Mouse (Mus musculus): ENCODE data around the gene Enthd1. TPM values are rescaled to one million over a fixed set of nuclear protein-coding genes. Genes with fewer than 3 reads are reported as not detected.

The Enthd1 gene
- polyA plus RNA-seq, 1 experiment from 2014 or later, result not detected

DNA sequence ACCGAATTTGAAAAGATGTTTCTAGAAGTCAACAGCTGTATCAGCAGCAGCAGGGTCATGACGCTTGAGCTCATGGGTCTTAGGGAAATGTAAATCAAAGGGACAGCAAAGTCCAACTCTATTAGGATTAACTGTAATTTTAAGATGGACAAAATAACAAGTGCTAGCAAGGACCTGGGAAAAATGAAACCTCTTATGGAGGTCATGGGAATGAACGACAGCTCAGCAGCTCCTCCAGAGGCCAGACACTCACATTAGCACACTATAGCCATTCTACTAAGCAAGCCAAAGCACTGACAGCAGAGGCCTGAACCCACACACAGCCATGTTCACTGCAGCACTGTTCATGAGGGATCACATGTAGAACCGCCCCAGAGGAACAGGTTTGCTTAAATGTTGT, 7.2 kb downstream of the Enthd1 start:
- Histone ChIP-seq H3K27me3 (ENCODE audit: control insufficient read depth, insufficient read depth, low read depth, low read length) (no peaks in the 10 kb centered on the region), H3K36me3 (ENCODE audit: control insufficient read depth, insufficient read depth, low read length) (no peaks in the 10 kb centered on the region), H3K9me3 (replicated peaks; ENCODE audit: control insufficient read depth, low read length, poor library complexity, severe bottlenecking) (no peaks in the 10 kb centered on the region), H3K9ac (ENCODE audit: low read depth, low read length) (no peak overlapping the region), H3K4me2 (ENCODE audit: low read length) (no peak overlapping the region), H3K4me3 (ENCODE audit: low read depth, low read length) (no peak overlapping the region), H3K4me1 (ENCODE audit: control insufficient read depth, insufficient read depth, low read length) (no peaks in the 10 kb centered on the region; the same call in 1 of the 2 replicates), H3K27ac (ENCODE audit: low read length) (no peak overlapping the region)
- ATAC-seq, result no peak
- 81% methylated on average over 4 of the region's 4 CpGs for WGBS

DNA sequence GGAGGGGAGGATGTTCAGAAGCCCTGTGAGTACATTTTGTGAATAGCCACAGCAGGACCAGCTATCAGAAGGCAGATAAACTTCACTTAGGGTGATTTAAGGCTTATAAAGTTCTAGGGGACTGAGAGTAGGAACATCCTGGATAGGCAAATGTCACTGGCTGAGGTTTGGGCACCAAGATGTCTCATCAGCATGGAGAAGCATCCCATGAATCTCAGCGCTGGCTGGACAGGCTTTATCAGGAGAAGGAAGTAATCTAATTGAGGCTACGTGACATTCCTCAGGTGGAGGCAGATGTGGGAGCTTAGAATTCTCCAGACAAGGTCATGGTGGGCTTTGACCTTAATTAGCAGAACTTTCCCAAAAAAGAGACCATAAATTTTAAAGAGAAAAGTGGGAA, 8.9 kb downstream of the Enthd1 start:
- no peaks in the 10 kb centered on the region for H3K36me3 ChIP-seq (ENCODE audit: control insufficient read depth, insufficient read depth, low read length)
- no peaks in the 10 kb centered on the region; the same call in 1 of the 2 replicates for H3K4me1 ChIP-seq (ENCODE audit: control insufficient read depth, insufficient read depth, low read length)
- 80% methylated on average over 2 of the region's 2 CpGs for WGBS

DNA sequence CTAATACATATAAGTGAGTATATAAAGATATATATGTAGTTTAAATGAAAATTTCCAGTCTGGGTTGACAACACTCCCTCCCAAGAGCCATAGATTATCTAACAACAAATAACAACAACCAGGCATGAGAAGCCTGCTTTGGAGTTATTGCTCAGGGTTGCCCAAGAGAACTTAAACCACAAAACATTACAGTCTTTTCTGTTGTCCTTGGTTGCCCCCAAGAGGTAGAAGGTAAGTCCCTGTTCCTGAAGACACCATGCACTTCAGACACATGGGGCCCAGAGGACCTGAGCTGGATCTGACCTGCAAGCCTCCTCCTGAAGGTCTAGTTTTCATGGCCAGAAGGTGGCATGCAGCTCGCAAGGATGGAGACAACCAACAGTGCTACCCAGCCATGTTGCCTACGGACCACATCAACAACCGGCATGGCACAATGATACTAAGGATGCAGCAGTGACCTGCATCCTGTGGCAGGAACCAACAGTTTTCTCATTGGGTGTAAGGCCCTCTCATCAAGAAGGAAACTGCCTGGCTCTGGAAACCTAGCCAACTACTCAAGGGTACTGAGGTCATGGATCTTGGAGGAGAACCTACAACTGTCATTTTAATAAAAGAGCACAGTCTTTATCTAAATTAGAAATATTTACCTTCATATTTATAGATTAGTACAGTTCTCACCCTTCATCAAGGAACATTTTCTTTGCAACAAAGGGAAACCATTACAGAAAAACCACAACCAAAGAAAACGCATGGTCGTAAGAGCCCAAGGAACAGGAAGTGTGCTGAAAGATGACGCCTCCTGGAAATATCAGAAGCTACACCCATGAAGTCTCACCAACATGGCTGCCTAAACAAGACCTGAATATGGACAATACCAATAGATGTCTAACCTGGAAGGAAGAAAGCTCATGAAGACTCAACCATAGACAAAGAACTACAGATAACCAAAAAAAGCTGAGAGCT, 9.8 kb downstream of the Enthd1 start:
- 97% methylated on average over 6 of the region's 6 CpGs for WGBS
- Histone ChIP-seq H3K36me3 (ENCODE audit: control insufficient read depth, insufficient read depth, low read length) (no peaks in the 10 kb centered on the region), H3K4me3 (ENCODE audit: low read depth, low read length) (no peak overlapping the region), H3K4me1 (ENCODE audit: control insufficient read depth, insufficient read depth, low read length) (no peaks in the 10 kb centered on the region), H3K9me3 (replicated peaks; ENCODE audit: control insufficient read depth, low read length, poor library complexity, severe bottlenecking) (no peaks in the 10 kb centered on the region), H3K9ac (ENCODE audit: low read depth, low read length) (no peak overlapping the region), H3K27me3 (ENCODE audit: control insufficient read depth, insufficient read depth, low read depth, low read length) (no peaks in the 10 kb centered on the region), H3K4me2 (ENCODE audit: low read length) (no peak overlapping the region), H3K27ac (ENCODE audit: low read length) (no peak overlapping the region)
- ATAC-seq, result no peak

More for the DNA sequence above, 8.9 kb downstream of the Enthd1 start:
- Histone ChIP-seq H3K4me3 (ENCODE audit: low read depth, low read length) (no peak overlapping the region), H3K4me2 (ENCODE audit: low read length) (no peak overlapping the region), H3K27me3 (ENCODE audit: control insufficient read depth, insufficient read depth, low read depth, low read length) (no peaks in the 10 kb centered on the region), H3K9me3 (replicated peaks; ENCODE audit: control insufficient read depth, low read length, poor library complexity, severe bottlenecking) (no peaks in the 10 kb centered on the region), H3K27ac (ENCODE audit: low read length) (no peak overlapping the region), H3K9ac (ENCODE audit: low read depth, low read length) (no peak overlapping the region)
- no peak for ATAC-seq

DNA sequence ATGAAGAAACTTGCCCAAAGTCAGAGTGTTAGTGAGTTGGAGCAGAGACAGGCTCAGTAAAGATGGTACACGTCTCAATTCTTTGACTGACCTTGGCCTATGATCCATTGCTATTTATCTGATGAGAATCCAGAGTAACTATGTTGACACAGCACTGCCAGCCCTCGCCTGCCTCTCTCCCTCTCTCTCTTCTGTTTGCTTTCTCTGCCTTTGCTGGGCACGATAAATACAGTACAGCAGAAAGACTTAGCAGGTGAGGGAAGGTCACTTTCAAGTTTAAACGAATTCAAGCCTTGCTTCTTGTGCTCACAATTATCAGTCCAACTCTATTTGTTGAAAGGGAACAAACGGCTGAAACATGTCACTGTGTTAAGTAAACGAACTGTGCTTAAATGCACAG, 19.5 kb downstream of the Enthd1 start:
- Histone ChIP-seq H3K4me1 (ENCODE audit: control insufficient read depth, insufficient read depth, low read length) (no peaks in the 10 kb centered on the region), H3K9me3 (replicated peaks; ENCODE audit: control insufficient read depth, low read length, poor library complexity, severe bottlenecking) (no peaks in the 10 kb centered on the region), H3K4me2 (ENCODE audit: low read length) (no peak overlapping the region), H3K36me3 (ENCODE audit: control insufficient read depth, insufficient read depth, low read length) (no peaks in the 10 kb centered on the region), H3K27ac (ENCODE audit: low read length) (no peak overlapping the region), H3K4me3 (ENCODE audit: low read depth, low read length) (no peak overlapping the region), H3K27me3 (ENCODE audit: control insufficient read depth, insufficient read depth, low read depth, low read length) (no peaks in the 10 kb centered on the region), H3K9ac (ENCODE audit: low read depth, low read length) (no peak overlapping the region)
- no peak for ATAC-seq
- 66% methylated on average over 6 of the region's 6 CpGs for WGBS

DNA sequence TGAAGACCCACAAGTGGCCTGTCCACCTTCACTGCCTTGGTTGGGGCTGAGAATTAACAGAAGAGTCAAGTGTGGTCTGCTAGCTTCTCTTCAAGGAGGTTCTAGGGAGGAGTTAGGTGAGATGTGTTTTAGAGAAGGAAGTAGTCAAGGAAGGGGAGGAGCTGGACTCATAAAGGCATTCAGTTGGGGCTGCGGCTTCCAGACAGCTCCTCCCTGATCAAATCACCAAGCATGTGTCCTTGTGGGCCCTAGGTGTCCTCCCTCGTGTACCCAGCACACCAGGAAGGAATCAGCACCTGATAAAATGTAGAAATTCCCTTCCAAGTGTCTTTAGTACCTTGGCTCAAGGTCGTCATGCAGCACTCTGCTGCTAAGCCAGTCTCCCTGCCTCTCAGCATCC, 20.8 kb downstream of the Enthd1 start:
- H3K4me3 ChIP-seq (ENCODE audit: low read depth, low read length), result no peak overlapping the region
- no peaks in the 10 kb centered on the region for H3K9me3 ChIP-seq (replicated peaks; ENCODE audit: control insufficient read depth, low read length, poor library complexity, severe bottlenecking)
- H3K36me3 ChIP-seq (ENCODE audit: control insufficient read depth, insufficient read depth, low read length), result no peaks in the 10 kb centered on the region
- 63% methylated on average over 3 of the region's 3 CpGs for WGBS
- no peaks in the 10 kb centered on the region for H3K4me1 ChIP-seq (ENCODE audit: control insufficient read depth, insufficient read depth, low read length)
- no peaks in the 10 kb centered on the region for H3K27me3 ChIP-seq (ENCODE audit: control insufficient read depth, insufficient read depth, low read depth, low read length)
- ATAC-seq, result no peak
- no peak overlapping the region for H3K27ac ChIP-seq (ENCODE audit: low read length)
- no peak overlapping the region for H3K9ac ChIP-seq (ENCODE audit: low read depth, low read length)
- no peak overlapping the region for H3K4me2 ChIP-seq (ENCODE audit: low read length)

DNA sequence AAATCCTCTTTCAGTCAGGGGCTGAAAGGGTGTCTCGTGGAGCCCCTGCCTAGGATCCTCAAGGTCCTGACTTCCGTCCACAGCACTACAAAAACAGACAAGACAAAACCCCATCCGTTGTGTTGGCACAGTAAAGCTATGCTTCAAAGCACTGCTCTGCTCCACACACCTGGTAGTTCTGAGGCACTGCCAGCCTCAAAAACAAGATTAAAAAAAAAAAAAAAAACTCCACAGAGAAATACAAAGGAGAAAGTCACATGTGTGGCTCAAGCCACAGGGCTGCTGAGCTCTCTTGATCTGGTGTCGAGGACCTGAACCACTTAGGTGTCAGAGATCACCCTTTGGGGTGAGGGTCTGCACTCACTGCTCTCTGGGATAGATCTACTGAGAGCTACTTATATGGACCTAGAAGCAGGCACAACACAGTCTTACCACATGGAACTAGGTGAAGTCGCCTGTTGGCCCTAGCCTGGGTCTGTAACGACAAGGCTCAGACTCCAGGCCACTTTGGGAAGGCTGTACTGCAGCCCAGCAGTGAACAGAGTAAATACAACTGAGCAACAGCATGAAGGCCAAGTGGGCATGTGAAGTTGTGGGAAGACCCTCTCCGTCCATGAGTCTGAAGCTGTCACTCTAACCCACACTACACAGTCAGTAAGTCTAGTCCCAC, 26.1 kb downstream of the Enthd1 start:
- no peak overlapping the region for H3K4me2 ChIP-seq (ENCODE audit: low read length)
- H3K36me3 ChIP-seq (ENCODE audit: control insufficient read depth, insufficient read depth, low read length), result no peaks in the 10 kb centered on the region
- no peak overlapping the region for H3K27ac ChIP-seq (ENCODE audit: low read length)
- H3K4me1 ChIP-seq (ENCODE audit: control insufficient read depth, insufficient read depth, low read length), result no peaks in the 10 kb centered on the region
- no peaks in the 10 kb centered on the region for H3K27me3 ChIP-seq (ENCODE audit: control insufficient read depth, insufficient read depth, low read depth, low read length)
- no peak overlapping the region for H3K4me3 ChIP-seq (ENCODE audit: low read depth, low read length)
- no peaks in the 10 kb centered on the region for H3K9me3 ChIP-seq (replicated peaks; ENCODE audit: control insufficient read depth, low read length, poor library complexity, severe bottlenecking)
- no peak overlapping the region for H3K9ac ChIP-seq (ENCODE audit: low read depth, low read length)
- ATAC-seq, result no peak
- WGBS, result 75% methylated on average over 7 of the region's 7 CpGs

DNA sequence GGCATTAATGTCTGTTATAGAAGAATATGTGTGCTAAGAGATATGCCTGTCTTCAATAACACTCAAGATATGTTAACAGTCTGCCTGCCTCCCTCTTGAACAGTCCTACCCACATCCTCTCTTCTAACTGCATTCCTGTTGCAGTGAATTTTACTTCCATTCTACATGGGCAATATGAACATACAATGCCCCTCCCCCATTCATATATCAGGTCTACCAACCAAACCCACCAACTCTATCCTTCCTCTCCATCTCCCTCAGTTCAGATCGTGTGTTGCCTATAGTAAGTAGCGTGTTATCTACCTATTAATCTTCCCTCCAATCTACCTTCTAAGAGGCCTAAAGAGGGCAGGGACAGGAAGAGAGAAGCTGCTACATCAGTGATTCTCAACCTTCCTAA, 26.9 kb downstream of the Enthd1 start:
- Histone ChIP-seq H3K9ac (ENCODE audit: low read depth, low read length) (no peak overlapping the region), H3K36me3 (ENCODE audit: control insufficient read depth, insufficient read depth, low read length) (no peaks in the 10 kb centered on the region), H3K27me3 (ENCODE audit: control insufficient read depth, insufficient read depth, low read depth, low read length) (no peaks in the 10 kb centered on the region), H3K4me3 (ENCODE audit: low read depth, low read length) (no peak overlapping the region), H3K4me2 (ENCODE audit: low read length) (no peak overlapping the region), H3K27ac (ENCODE audit: low read length) (no peak overlapping the region), H3K4me1 (ENCODE audit: control insufficient read depth, insufficient read depth, low read length) (no peaks in the 10 kb centered on the region), H3K9me3 (replicated peaks; ENCODE audit: control insufficient read depth, low read length, poor library complexity, severe bottlenecking) (no peaks in the 10 kb centered on the region)
- ATAC-seq, result no peak
- whole genome bisulfite sequencing, result 90% methylated on average over 2 of the region's 2 CpGs

DNA sequence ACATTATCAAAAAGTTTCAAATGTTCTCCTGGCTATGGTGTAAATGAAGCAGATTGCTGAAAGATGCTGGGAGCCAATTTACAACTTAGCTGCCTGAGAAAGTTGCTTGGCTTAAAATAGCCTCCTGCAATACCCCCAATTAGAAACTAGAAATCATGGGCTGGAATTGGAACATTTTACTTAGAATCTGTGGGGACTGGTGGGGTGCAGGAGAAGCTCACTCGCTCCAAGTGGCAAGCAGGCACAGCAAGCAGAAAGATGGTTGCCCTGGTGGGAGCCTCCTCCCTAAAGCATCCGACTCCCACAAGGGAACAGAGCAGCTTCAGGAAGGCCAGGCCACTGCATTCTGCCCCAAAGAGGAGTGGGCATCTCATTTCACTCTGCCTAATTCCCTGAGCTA, 28.9 kb downstream of the Enthd1 start:
- Histone ChIP-seq H3K4me1 (ENCODE audit: control insufficient read depth, insufficient read depth, low read length) (no peaks in the 10 kb centered on the region), H3K4me3 (ENCODE audit: low read depth, low read length) (no peak overlapping the region), H3K27ac (ENCODE audit: low read length) (no peak overlapping the region), H3K27me3 (ENCODE audit: control insufficient read depth, insufficient read depth, low read depth, low read length) (no peaks in the 10 kb centered on the region), H3K4me2 (ENCODE audit: low read length) (no peak overlapping the region), H3K9me3 (replicated peaks; ENCODE audit: control insufficient read depth, low read length, poor library complexity, severe bottlenecking) (no peaks in the 10 kb centered on the region), H3K36me3 (ENCODE audit: control insufficient read depth, insufficient read depth, low read length) (no peaks in the 10 kb centered on the region), H3K9ac (ENCODE audit: low read depth, low read length) (no peak overlapping the region)
- ATAC-seq, result no peak
- 69% methylated on average over 2 of the region's 2 CpGs for WGBS

DNA sequence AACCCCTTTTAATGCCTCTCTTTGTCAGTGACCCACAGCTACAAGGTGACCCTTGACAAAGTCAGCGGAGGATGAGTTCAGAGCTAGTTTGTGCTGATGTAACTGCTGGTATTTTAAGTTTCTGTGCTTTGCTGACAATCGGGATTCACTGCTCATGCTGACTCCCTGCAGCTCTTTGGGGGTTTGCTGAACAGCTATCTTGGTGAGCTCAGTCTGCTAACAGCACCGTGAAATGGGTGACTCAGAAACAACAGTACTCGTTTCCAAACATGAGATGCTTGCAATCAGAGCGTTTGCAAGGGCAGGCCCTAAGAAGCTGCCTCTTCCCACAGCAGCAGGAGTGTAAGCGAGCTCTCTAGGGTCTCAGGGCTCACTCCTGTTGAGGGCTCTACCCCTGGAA, 31.7 kb downstream of the Enthd1 start:
- H3K9ac ChIP-seq (ENCODE audit: low read depth, low read length), result no peak overlapping the region
- H3K27me3 ChIP-seq (ENCODE audit: control insufficient read depth, insufficient read depth, low read depth, low read length), result no peaks in the 10 kb centered on the region
- H3K4me1 ChIP-seq (ENCODE audit: control insufficient read depth, insufficient read depth, low read length), result peaks cover 10% of the 10 kb centered on the region
- no peaks in the 10 kb centered on the region for H3K36me3 ChIP-seq (ENCODE audit: control insufficient read depth, insufficient read depth, low read length)
- no peak for ATAC-seq
- H3K4me2 ChIP-seq (ENCODE audit: low read length), result no peak overlapping the region
- WGBS, result 52% methylated on average over 6 of the region's 6 CpGs
- no peaks in the 10 kb centered on the region for H3K9me3 ChIP-seq (replicated peaks; ENCODE audit: control insufficient read depth, low read length, poor library complexity, severe bottlenecking)
- no peak overlapping the region for H3K27ac ChIP-seq (ENCODE audit: low read length)
- H3K4me3 ChIP-seq (ENCODE audit: low read depth, low read length), result no peak overlapping the region
